17 mouse cellular contexts compared by ENCODE assay signal in the genomic region with DNA sequence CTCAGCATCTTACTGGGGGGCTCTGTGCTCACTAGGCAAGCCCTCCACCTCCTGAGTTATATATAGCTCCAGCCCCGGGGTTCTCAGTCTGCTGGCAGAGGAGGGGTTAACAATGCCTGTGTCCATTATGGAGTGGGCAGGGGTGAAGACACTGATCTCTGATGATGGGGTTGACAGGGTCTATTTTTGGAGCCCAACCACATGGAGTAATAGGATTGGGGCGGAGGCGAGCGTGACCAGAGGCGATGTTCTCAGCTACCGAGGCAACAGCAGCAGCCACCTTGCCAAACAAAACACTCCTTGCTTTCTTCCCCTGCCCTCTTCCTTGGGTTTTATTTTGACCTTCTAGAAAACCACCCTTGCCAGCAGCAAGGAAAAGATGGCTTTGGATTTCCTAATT.
DNase-seq lines count a peak whose midpoint lies in the region; ATAC-seq and TF ChIP-seq lines count a peak whose summit lies in the region.
"Had no signal": no experiment of that assay in that cellular context is flagged by ENCODE, and none has a peak within 500 bp of the region (broad histone marks: within the 10 kb centered on the region; RNA-seq: fewer than 3 reads in every experiment).

No protein-coding gene starts in this region.

- H3K36me3 ChIP-seq in hindbrain, postnatal 0 days (ENCODE audit: insufficient read depth, low read length): no peaks in the 10 kb centered on the region
- H3K36me3 ChIP-seq in hindbrain, embryonic 14.5 days (replicated peaks; ENCODE audit: control insufficient read depth, insufficient read depth): no peaks in the 10 kb centered on the region
- H3K36me3 ChIP-seq: forebrain, embryonic 15.5 days; hindbrain, embryonic 15.5 days had no signal

- H3K27me3 ChIP-seq in hindbrain, postnatal 0 days (ENCODE audit: insufficient read depth, low read length): no peaks in the 10 kb centered on the region
- no peaks in the 10 kb centered on the region for H3K27me3 ChIP-seq in hindbrain, embryonic 14.5 days (ENCODE audit: control insufficient read depth, insufficient read depth, low read length)
- H3K27me3 ChIP-seq: CH12.LX; forebrain, embryonic 15.5 days; hindbrain, embryonic 15.5 days had no signal

- WGBS in hindbrain, postnatal 0 days: 36% methylated on average over 6 of the region's 6 CpGs
- WGBS in hindbrain, embryonic 14.5 days: 43% methylated on average over 6 of the region's 6 CpGs

- H3K27ac ChIP-seq in hindbrain, postnatal 0 days: no peak overlapping the region
- no peak overlapping the region for H3K27ac ChIP-seq in hindbrain, embryonic 14.5 days
- H3K27ac ChIP-seq: forebrain, embryonic 15.5 days; hindbrain, embryonic 15.5 days; stomach, postnatal 0 days had no signal

- TF ChIP-seq CTCF in hindbrain, postnatal 0 days (IDR thresholded peaks at IDR 0.05; ENCODE audit: low read depth): no peak
- TF ChIP-seq CTCF in brain, embryonic 14.5 days (IDR thresholded peaks at IDR 0.05; ENCODE audit: borderline replicate concordance, extremely low read depth, insufficient read depth, insufficient read length): no peak

- H3K4me2 ChIP-seq in hindbrain, postnatal 0 days (ENCODE audit: low read depth, low read length): no peak overlapping the region
- no peak overlapping the region for H3K4me2 ChIP-seq in hindbrain, embryonic 14.5 days (replicated peaks)
- H3K4me2 ChIP-seq: forebrain, embryonic 15.5 days; hindbrain, embryonic 15.5 days; lung, embryonic 14.5 days had no signal

- H3K9ac ChIP-seq in hindbrain, postnatal 0 days (replicated peaks; ENCODE audit: low read length): no peak overlapping the region
- H3K9ac ChIP-seq in hindbrain, embryonic 14.5 days: no peak overlapping the region
- H3K9ac ChIP-seq: forebrain, embryonic 15.5 days; hindbrain, embryonic 15.5 days; lung, embryonic 14.5 days had no signal

- H3K4me1 ChIP-seq in hindbrain, postnatal 0 days (ENCODE audit: insufficient read depth, low read length): peaks cover 20% of the 10 kb centered on the region
- H3K4me1 ChIP-seq in hindbrain, embryonic 14.5 days (replicated peaks; ENCODE audit: control insufficient read depth, insufficient read depth, low read length): peaks cover 12% of the 10 kb centered on the region

- TF ChIP-seq POLR2A in brain, embryonic 14.5 days (IDR thresholded peaks at IDR 0.05; ENCODE audit: borderline replicate concordance, extremely low read depth, insufficient read depth, insufficient read length, poor library complexity, severe bottlenecking): no peak

- no peak overlapping the region for H3K4me3 ChIP-seq in hindbrain, postnatal 0 days (ENCODE audit: low read length)
- H3K4me3 ChIP-seq in hindbrain, embryonic 14.5 days (replicated peaks; ENCODE audit: low read length): no peak overlapping the region
- H3K4me3 ChIP-seq: forebrain, embryonic 15.5 days; hindbrain, embryonic 15.5 days had no signal

- ATAC-seq in hindbrain, postnatal 0 days: no peak
- no peak for ATAC-seq in hindbrain, embryonic 14.5 days (ENCODE audit: low FRiP score)
- ATAC-seq: activated CD4-positive, CD25-positive, alpha-beta regulatory T cell, adult 4 months; forebrain, embryonic 15.5 days had no signal

- H3K9me3 ChIP-seq in hindbrain, postnatal 0 days (ENCODE audit: low read length): no peaks in the 10 kb centered on the region
- H3K9me3 ChIP-seq in hindbrain, embryonic 14.5 days (ENCODE audit: control insufficient read depth, low read length): no peaks in the 10 kb centered on the region
- H3K9me3 ChIP-seq: forebrain, embryonic 15.5 days; hindbrain, embryonic 15.5 days had no signal

- peak; percentile 42 for DNase-seq in hindbrain, postnatal 0 days (ENCODE audit: low spot score)
- no peak for DNase-seq in hindbrain, embryonic 14.5 days (ENCODE audit: low spot score)
- peak; percentile 58 for DNase-seq in 3T3-L1 (ENCODE audit: low read depth, low spot score)
- peak; percentile 16 for DNase-seq in brain, embryonic 14.5 days (ENCODE audit: low read depth)
- DNase-seq in heart, postnatal 4 days: peak; percentile 56
- DNase-seq in T-cell, adult 2 months (ENCODE audit: low spot score): no peak
- no peak for DNase-seq in left cerebral cortex, adult 8-10 months (ENCODE audit: low spot score in 2 of 2)
- DNase-seq: cerebellum, postnatal 25 days; layer of hippocampus, adult 9-11 months; liver; lung, embryonic 14.5 days; thymus, postnatal 14 days had no signal

Comparison
In these comparisons a context has a peak if more than half of its experiments do, and no peak if none do; other contexts are left out.
1. DNase-seq: peak in hindbrain, postnatal 0 days (single experiment), 3T3-L1 (single experiment), brain, embryonic 14.5 days (single experiment) and heart, postnatal 4 days (single experiment); none in hindbrain, embryonic 14.5 days (single experiment), T-cell, adult 2 months (single experiment) and left cerebral cortex, adult 8-10 months (0 of 2).